Mouse (Mus musculus): ENCODE results near the gene Stk17b. TPM values are rescaled to one million over a fixed set of nuclear protein-coding genes. Genes with fewer than 3 reads are reported as not detected.
A peak's percentile ranks its signal among the peaks of the same experiment; 100 is the strongest.

The Stk17b gene
- polyA plus RNA-seq, 1 experiment from 2014 or later = 14.6 TPM

GRCm38 (mm10) chr1:53821983-53822382, 37.0 kb upstream of the Stk17b start:
- Histone ChIP-seq H3K9me3 (ENCODE audit: control insufficient read depth, low read length) (no peaks in the 10 kb centered on the region), H3K27ac (replicated peaks) (no peak overlapping the region), H3K4me1 (replicated peaks; ENCODE audit: control insufficient read depth, insufficient read depth) (no peaks in the 10 kb centered on the region), H3K9ac (ENCODE audit: low read length) (no peak overlapping the region), H3K4me3 (ENCODE audit: low read depth, low read length) (no peak overlapping the region), H3K36me3 (ENCODE audit: control insufficient read depth, insufficient read depth, low read length) (no peaks in the 10 kb centered on the region), H3K4me2 (replicated peaks; ENCODE audit: low read depth) (no peak overlapping the region), H3K27me3 (ENCODE audit: control insufficient read depth, insufficient read depth, low read length) (no peaks in the 10 kb centered on the region)
- TF ChIP-seq EP300 (optimal IDR thresholded peaks at IDR 0.05) = no peak
- no peak for TF ChIP-seq CTCF (IDR thresholded peaks at IDR 0.05; ENCODE audit: low read depth)
- DNase-seq (ENCODE audit: low spot score) (peak; percentile 61), ATAC-seq (ENCODE audit: low FRiP score, low TSS enrichment) (peak; percentile 80)

DNA sequence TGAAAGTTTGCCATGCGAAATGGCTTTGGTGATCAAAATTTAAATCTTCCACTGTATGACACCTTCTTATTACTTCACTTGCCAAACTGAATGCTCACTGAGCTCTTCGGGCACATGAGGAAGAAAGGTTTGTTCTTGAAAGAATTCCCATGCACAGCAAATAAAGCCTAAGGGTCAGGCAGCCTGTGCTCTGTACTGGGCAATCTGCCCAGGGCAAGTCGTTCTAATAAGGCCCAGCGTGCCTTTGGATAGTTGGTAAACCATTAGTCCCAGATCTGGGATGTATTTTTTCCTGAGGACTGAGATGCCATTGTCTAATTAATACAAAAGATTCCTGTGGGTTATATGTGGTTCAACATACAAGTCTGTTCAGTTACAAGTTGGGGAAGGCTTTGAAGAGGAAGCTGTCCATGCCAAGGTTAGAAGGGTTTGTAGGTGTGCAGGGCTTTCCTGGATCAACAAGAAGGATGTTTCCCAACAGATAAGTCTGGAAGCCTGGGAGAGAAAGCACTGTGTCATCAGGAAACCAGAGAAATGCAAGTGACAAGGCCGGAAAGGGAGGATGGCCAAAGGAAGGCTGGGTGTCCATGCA, 35.1 kb upstream of the Stk17b start:
- Histone ChIP-seq H3K27ac (replicated peaks) (no peak overlapping the region), H3K9me3 (ENCODE audit: control insufficient read depth, low read length) (no peaks in the 10 kb centered on the region), H3K9ac (ENCODE audit: low read length) (no peak overlapping the region), H3K36me3 (ENCODE audit: control insufficient read depth, insufficient read depth, low read length) (no peaks in the 10 kb centered on the region), H3K4me3 (ENCODE audit: low read depth, low read length) (no peak overlapping the region), H3K4me2 (replicated peaks; ENCODE audit: low read depth) (no peak overlapping the region), H3K27me3 (ENCODE audit: control insufficient read depth, insufficient read depth, low read length) (no peaks in the 10 kb centered on the region), H3K4me1 (replicated peaks; ENCODE audit: control insufficient read depth, insufficient read depth) (no peaks in the 10 kb centered on the region)
- TF ChIP-seq EP300 (optimal IDR thresholded peaks at IDR 0.05) (no peak), CTCF (IDR thresholded peaks at IDR 0.05; ENCODE audit: low read depth) (no peak)
- no peak for DNase-seq (ENCODE audit: low spot score)
- WGBS = 61% methylated on average over 5 of the region's 5 CpGs
- ATAC-seq (ENCODE audit: low FRiP score, low TSS enrichment) = no peak

DNA sequence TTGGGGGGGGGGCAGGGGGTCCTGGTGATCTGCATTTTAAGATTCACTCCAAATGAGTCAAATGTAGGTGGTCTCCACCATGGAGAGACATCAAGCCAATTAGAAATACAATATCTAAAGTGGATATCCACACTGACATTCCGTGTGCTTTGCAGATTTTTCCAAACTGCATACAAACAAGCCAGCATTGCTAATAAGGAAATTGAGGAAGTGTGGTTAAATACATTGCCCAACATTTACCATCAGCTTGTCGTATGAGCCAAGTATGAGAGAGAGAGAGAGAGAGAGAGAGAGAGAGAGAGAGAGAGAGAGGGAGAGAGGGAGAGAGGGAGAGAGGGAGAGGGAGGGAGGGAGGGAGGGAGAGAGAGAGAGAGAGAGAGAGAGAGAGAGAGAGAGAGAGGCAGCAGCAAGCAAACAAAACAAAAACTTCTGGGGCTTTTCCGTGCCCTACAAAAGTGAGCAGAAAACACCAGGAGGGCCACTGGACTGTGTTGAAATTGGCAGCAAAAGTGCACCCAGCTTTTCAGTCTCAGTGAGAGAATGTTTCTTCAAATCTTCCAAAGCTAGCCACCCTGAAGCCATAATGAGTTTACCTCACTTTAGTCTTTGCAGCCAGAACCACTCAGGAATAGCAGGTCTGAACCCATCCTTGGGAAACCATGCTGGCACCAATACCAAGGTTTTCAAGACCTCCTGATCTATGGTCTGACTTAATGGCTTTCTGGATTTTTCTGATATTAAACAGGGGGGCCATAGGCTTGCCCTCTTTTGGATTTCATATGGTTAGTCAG, 33.2 kb upstream of the Stk17b start:
- Histone ChIP-seq H3K4me1 (replicated peaks; ENCODE audit: control insufficient read depth, insufficient read depth) (no peaks in the 10 kb centered on the region), H3K4me3 (ENCODE audit: low read depth, low read length) (no peak overlapping the region), H3K9me3 (ENCODE audit: control insufficient read depth, low read length) (no peaks in the 10 kb centered on the region), H3K4me2 (replicated peaks; ENCODE audit: low read depth) (no peak overlapping the region), H3K27me3 (ENCODE audit: control insufficient read depth, insufficient read depth, low read length) (no peaks in the 10 kb centered on the region), H3K36me3 (ENCODE audit: control insufficient read depth, insufficient read depth, low read length) (no peaks in the 10 kb centered on the region), H3K9ac (ENCODE audit: low read length) (no peak overlapping the region), H3K27ac (replicated peaks) (no peak overlapping the region)
- TF ChIP-seq CTCF (IDR thresholded peaks at IDR 0.05; ENCODE audit: low read depth) (no peak), EP300 (optimal IDR thresholded peaks at IDR 0.05) (no peak)
- ATAC-seq (ENCODE audit: low FRiP score, low TSS enrichment) (no peak), DNase-seq (ENCODE audit: low spot score) (no peak)
- 43% methylated on average over 3 of the region's 3 CpGs for WGBS

- Histone ChIP-seq H3K9ac (ENCODE audit: low read length) (no peak overlapping the region), H3K27me3 (ENCODE audit: control insufficient read depth, insufficient read depth, low read length) (no peaks in the 10 kb centered on the region), H3K4me2 (replicated peaks; ENCODE audit: low read depth) (no peak overlapping the region), H3K36me3 (ENCODE audit: control insufficient read depth, insufficient read depth, low read length) (no peaks in the 10 kb centered on the region), H3K4me1 (replicated peaks; ENCODE audit: control insufficient read depth, insufficient read depth) (no peaks in the 10 kb centered on the region), H3K27ac (replicated peaks) (no peak overlapping the region), H3K9me3 (ENCODE audit: control insufficient read depth, low read length) (no peaks in the 10 kb centered on the region), H3K4me3 (ENCODE audit: low read depth, low read length) (no peak overlapping the region)
- TF ChIP-seq CTCF (IDR thresholded peaks at IDR 0.05; ENCODE audit: low read depth) (no peak), EP300 (optimal IDR thresholded peaks at IDR 0.05) (no peak)
- DNase-seq (ENCODE audit: low spot score) (no peak), ATAC-seq (ENCODE audit: low FRiP score, low TSS enrichment) (no peak; the same call in 1 of the 2 replicates)
- 81% methylated on average over 2 of the region's 2 CpGs for WGBS
Observed at GRCm38 (mm10) chr1:53816353-53816752, 31.3 kb upstream of the Stk17b start.

DNA sequence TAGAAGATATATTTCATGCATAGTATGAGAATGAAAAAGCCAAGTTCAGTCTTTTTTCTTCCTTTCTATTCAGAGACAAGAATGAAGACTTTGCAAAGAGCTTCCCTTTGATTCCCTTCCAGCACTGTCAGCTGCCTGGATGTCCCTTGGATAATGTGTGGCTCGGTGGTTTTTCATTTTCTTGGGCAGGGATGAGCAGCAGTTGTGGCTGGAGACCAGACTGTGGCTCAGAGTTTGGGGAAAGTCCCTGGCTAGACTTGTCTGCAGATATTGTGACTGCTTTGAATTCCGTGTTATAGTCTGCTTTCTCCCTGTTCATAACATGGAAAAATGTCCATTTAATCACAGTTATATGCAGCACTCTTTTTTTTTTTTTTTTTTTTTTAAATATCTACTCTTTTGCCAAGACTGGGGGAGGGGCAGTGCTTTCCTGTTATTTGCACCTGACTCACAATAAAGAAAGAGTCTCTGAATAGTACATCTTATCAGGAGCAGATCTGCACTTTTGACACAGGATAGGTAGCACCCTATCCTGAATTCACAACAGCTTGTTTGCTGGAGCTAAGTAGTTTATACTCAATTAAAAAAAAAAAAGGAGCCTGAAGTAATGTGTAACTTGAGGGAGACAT, 29.2 kb upstream of the Stk17b start:
- TF ChIP-seq CTCF (IDR thresholded peaks at IDR 0.05; ENCODE audit: low read depth) (no peak), EP300 (optimal IDR thresholded peaks at IDR 0.05) (no peak)
- Histone ChIP-seq H3K27me3 (ENCODE audit: control insufficient read depth, insufficient read depth, low read length) (no peaks in the 10 kb centered on the region), H3K4me3 (ENCODE audit: low read depth, low read length) (no peak overlapping the region), H3K36me3 (ENCODE audit: control insufficient read depth, insufficient read depth, low read length) (no peaks in the 10 kb centered on the region), H3K9me3 (ENCODE audit: control insufficient read depth, low read length) (no peaks in the 10 kb centered on the region), H3K4me2 (replicated peaks; ENCODE audit: low read depth) (no peak overlapping the region), H3K4me1 (replicated peaks; ENCODE audit: control insufficient read depth, insufficient read depth) (no peaks in the 10 kb centered on the region), H3K27ac (replicated peaks) (no peak overlapping the region), H3K9ac (ENCODE audit: low read length) (no peak overlapping the region)
- 49% methylated on average over 2 of the region's 2 CpGs for WGBS
- ATAC-seq (ENCODE audit: low FRiP score, low TSS enrichment) = no peak
- no peak for DNase-seq (ENCODE audit: low spot score)

DNA sequence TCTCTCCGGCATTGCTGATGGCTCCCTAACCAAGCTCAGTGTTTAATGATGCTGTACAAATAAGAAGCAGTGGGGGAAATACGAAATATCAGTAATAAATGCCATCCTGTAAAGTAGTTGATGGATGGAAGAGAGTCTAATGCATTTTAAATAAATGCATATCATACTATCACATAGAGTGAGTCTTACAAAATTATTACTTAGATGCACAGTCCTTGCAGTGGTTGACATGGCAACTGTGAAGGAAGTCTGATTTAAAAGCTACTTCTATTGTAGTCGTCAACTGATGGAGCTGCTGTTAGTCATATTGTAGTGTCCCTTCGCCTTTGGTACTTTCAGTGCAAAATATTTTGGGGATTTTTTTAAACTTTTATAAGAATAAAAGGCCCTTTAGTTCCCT, 26.9 kb upstream of the Stk17b start:
- Histone ChIP-seq H3K9ac (ENCODE audit: low read length) (no peak overlapping the region), H3K4me3 (ENCODE audit: low read depth, low read length) (no peak overlapping the region), H3K27me3 (ENCODE audit: control insufficient read depth, insufficient read depth, low read length) (no peaks in the 10 kb centered on the region), H3K9me3 (ENCODE audit: control insufficient read depth, low read length) (no peaks in the 10 kb centered on the region), H3K4me1 (replicated peaks; ENCODE audit: control insufficient read depth, insufficient read depth) (no peaks in the 10 kb centered on the region), H3K36me3 (ENCODE audit: control insufficient read depth, insufficient read depth, low read length) (no peaks in the 10 kb centered on the region), H3K27ac (replicated peaks) (no peak overlapping the region), H3K4me2 (replicated peaks; ENCODE audit: low read depth) (no peak overlapping the region)
- TF ChIP-seq EP300 (optimal IDR thresholded peaks at IDR 0.05) (no peak), CTCF (IDR thresholded peaks at IDR 0.05; ENCODE audit: low read depth) (no peak)
- 85% methylated on average over 4 of the region's 4 CpGs for WGBS
- ATAC-seq (ENCODE audit: low FRiP score, low TSS enrichment) (no peak), DNase-seq (ENCODE audit: low spot score) (no peak)
